Mouse (Mus musculus) induced T-regulatory cell, adult 2 months (primary cell): ENCODE results near the gene Reps2.

Source experiments
- DNase-seq: peaks from one replicate; pipeline ENCODE4 v3.0.0-alpha.2; 2012; ENCODE audit warnings: low read depth

The Reps2 gene

DNA sequence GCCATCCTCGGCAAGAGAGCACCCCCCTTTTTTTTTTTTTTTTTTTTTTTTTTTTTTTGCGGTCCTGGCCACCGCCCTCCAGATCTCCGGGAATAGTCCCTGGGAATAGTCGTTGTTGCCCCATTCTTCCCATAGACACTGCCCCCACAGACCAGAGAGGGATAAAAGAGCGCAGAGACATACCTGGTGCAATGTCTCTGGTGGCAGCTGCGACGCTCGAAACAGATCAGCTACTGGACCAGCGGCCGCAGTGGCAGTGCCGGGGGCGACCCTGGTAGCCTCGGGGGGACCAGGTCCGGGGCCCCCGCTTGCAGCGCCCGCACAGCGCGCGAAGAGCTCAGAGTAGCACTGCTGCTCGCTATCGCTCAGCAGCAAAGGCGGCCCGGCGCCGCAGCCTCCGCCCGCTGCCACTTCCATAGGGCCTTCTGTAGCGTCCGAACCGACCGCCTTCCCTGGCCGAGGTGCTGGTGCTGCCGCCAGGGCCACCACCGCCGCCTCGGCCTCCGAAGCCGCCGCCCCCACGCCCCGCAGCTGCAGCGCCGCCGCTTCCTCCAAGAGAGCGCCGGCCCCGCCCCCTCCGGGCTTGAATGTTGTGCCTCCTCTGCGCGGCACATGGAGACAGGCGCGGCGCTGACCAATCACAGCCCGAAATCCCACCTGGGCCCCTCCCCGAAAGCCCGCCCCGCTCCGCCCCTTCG is at the start of gene Reps2:
Gene Reps2 (minus strand): TSS at position 559 of the 698 bp plus-strand sequence.
- DNase-seq, result peak; percentile 57

DNA sequence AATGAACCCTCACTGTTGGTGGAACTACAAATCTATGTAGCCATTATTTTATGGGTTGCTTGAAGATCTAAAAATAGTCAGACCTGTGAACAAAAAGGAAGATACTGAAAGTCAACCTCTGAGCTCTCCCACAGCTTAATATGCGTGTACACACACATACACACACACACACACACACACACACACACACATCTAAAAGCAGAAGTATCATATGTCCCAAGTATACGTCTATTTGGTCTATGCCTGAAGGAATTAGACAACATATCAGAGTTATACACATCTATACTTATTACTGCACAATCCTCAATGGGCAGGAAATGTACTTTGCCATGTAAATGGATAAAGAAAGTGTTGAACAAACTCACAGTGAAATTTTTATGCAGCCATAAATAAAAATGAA is 47.8 kb upstream of the Reps2 start:
- DNase-seq, result no peak

DNA sequence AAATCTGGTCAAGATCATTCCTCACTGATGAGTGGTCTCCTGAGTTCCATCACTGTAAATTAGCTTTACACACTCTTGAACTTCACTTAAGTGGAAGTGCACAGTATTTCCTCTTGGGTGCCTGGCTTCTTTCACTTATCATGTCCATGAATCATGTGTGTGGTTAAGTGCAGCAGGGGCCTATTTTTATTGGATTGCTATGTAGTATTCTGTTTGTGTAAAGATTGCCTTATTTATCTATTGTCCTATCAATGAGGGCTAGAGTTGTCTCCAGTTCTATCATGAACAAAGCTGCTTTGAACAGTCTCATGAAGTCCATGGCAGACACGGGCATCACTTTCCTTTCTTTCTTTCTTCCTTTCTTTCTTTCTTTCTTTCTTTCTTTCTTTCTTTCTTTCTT is 41.9 kb upstream of the Reps2 start:
- DNase-seq, result no peak

DNA sequence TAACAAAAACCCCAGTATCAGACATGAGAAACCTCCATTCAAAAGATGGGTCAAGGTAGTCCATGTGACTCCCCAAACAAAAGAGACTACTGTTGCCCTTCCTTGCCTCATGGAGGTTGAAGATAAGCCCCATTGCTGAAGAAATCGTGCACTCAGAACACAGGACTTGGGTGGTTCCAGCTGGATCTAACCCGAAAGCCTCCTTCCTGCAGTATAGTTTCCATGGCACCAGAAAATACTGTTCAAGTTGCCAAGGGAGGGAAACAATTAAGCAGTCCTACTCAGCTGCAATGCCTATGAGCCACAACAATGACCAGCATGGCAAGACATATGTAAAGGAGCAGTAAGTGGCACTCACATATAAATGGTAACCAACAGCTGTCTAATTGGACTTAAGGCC is 36.1 kb upstream of the Reps2 start:
- DNase-seq, result no peak

GRCm38 (mm10) chrX:162678820-162679219 is 35.4 kb upstream of the Reps2 start:
- DNase-seq, result no peak

- DNase-seq, result no peak
Measured at GRCm38 (mm10) chrX:162666166-162666565, 22.7 kb upstream of the Reps2 start.

GRCm38 (mm10) chrX:162660182-162660581 is 16.7 kb upstream of the Reps2 start:
- DNase-seq, result no peak

GRCm38 (mm10) chrX:162653518-162653917 is 10.1 kb upstream of the Reps2 start:
- DNase-seq, result no peak

DNA sequence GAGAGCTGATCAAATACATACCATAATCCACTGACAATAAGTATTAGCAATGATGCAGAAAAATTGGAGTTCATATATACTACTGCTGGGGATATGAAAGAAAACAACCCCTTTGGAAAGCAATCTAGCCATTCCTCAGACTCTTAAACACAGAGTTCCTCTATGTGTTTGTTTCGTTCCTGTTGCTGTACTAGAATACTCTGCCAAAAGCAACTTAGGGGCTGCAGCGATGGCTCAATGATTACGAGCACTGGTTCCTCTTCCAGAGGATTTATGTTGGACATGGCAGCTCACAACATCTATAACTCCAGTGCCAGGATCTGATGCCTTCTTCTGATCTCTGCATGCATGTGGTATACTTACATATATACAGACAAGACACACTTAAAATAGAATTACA is 9.0 kb upstream of the Reps2 start:
- DNase-seq, result no peak

DNA sequence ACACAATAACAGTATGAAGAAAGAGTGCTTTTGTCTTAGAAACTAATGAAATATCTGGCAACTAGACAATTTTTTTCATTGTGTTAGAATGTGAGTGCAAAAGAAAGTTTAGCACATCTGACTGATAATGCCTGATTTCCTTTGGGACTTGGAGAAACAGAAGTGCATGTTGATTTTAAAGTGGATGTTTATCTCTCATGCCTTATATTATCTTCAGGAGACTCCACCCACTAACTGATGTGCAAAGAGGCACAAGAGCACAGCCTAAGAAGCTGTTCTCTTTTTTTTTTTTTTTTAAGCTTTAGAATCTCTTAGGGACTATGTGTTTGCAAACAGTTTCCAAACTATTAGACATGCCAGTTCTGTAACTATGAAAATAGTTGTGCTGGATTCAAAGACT is 7.7 kb upstream of the Reps2 start:
- no peak for DNase-seq

DNA sequence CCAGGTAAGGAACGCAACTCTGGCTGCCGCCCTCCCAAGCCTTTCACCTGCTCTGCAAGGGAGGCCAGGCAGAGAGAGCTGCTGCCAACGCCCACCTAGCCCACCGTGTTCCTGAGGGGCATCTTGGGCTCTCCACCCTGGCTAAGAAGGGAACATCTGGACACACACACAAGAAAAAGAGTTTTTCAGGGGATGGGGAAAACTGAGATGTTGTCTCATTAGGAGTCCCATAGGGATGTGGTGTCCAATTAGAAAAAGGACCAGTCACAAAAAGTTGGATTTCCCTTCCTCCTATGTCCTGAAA is 292 bp upstream of the Reps2 start:
- no peak for DNase-seq

DNA sequence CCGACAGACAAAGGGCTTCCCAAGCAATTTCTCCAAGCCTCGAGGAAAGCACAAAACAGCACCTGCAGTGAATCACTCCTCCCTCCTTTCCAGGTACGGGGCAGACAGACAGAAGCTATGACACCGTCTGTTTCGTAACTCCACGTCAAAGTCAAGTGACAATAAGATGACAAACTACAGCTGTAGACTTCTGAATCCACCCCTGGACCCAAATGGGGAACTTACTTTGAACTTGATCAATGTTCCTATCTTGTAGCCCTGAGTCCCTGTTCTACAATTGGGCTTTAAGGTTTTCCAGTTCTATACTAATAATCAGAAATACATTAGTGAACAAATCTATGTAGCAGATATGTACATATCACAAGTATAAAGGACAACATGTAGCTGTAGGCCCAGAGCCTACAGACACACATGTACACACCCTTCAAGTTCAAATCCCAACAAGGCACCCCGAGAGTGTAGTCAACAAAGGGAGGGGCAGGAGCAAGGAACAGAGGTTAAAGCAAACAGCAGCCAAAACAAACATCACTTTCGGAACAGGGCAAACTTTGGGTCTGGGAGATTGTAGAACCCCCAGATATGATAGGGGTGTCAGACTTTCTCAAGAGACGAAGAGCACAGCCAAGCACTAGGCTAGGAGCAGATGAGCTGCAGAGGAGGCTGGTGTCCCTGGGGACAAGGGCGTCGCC is 903 bp downstream of the Reps2 start:
- no peak for DNase-seq

DNA sequence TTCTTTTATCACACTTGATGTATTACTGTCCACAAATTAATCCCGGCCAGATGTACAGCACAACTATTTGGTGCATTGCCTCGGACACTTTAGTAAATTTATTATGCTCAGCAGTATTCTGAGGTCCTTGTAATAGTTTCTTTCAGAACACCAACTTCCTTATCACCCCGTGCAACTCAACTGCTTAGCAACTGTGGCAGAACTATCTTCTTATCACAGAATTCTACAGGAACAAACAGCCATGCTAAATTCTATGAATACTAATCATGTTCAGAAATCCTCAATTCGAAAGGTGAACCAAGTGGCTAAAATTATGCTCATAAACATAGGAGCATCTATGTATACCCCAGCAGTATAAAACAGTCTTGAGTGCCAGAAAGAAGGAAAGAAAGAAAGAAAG is 1.7 kb downstream of the Reps2 start:
- no peak for DNase-seq

- DNase-seq, result no peak
Measured at GRCm38 (mm10) chrX:162635159-162635558, 8.3 kb downstream of the Reps2 start.

GRCm38 (mm10) chrX:162622091-162622437 is 21.4 kb downstream of the Reps2 start:
- DNase-seq, result no peak

GRCm38 (mm10) chrX:162621194-162622090 is 22.0 kb downstream of the Reps2 start:
- no peak for DNase-seq

- no peak for DNase-seq
Measured at GRCm38 (mm10) chrX:162619705-162620104, 23.7 kb downstream of the Reps2 start.

- no peak for DNase-seq
Measured at GRCm38 (mm10) chrX:162618547-162618946, 24.9 kb downstream of the Reps2 start.

DNA sequence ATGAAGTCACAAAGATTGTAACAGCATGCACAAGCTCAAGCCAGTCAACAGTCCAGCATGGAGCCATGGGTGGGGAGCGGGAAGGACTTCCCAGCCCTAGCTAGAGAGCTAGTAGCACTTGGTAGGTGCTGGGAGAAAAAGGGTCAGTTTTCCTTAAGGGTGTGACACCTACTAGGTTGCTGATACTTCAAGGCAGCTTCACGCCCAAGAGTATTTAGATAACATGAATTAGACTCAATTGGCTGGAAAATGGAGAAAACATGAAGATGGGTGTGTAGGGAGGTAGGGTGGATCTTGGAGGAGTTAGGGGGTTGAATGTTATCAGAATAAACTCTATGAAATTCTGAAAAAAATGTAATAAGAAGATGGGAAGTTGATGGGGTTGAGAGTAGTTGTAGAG is 37.3 kb downstream of the Reps2 start:
- no peak for DNase-seq

DNA sequence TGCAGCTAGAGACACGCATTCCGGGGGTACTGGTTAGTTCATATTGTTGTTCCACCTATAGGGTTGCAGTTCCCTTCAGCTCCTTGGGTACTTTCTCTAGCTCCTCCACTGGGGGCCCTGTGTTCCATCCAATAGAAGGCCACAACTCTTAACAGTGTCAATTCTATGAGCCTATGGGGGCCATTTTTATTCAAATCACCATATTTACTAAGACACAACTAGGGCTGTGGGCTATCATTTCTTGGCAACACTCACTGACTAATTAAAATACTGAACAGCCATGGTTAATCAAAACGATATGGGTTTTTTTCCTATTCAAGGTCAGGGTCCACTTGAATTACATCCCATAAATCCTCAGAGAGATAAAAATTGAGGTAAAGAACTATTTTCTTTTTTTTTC is 43.8 kb downstream of the Reps2 start:
- DNase-seq, result no peak

DNA sequence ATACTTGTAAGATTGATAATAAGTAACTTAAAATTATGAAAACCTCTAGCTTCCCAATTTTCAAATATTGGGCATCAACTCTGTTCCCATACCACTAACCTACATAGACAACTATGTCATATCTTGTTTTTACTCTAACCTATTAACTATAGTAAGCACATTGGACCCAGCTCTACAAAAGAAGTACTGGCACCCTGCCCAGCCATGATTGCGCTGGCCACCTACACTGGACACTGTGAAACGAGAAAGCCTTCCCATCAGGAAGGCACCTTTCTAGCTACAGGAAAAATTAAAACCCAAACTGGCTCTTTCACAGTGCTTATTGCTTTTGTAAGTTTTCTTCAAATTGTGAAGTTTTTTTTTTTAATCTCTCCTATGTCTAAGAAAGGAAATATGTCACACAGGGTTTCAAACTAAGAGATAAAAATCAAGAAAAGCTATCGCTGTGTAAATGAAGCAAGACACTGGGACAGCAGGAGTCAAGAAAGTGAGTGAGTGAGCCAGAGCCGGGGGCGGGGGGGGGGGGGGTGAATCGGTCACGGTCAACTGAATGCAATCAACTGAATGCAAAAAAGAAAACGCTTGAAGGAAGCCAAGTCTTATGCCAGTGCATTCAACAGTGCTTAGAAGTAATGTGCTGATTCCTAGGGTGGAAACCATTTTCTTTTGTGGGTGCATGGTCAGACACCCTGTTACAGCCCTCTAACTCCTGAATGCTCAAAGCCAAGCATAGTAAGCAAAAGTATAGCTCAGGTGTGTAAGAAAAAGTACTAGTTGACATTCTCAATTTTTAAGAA is 52.2 kb downstream of the Reps2 start:
- DNase-seq, result no peak

- DNase-seq, result no peak
Measured at GRCm38 (mm10) chrX:162590145-162590790, 53.2 kb downstream of the Reps2 start.
